Mouse (Mus musculus) E14TG2a.4 (cell line): ENCODE measurements around the gene Foxl1.

ENCODE experiments used
- H3K27me3 ChIP-seq: 2 replicates; pipeline ENCODE4 v1.6.1; 2014; ENCODE audit warnings: low read length, control low read depth; ENCODE audit not compliant: insufficient read depth
- H3K36me3 ChIP-seq: 2 replicates; pipeline ENCODE4 v1.6.1; 2014; ENCODE audit warnings: low read length, control low read depth; ENCODE audit not compliant: insufficient read depth
- H3K4me1 ChIP-seq: replicated peaks from 2 replicates; pipeline ENCODE4 v1.6.1; 2014; ENCODE audit warnings: low read depth, low read length, control low read depth
- H3K4me3 ChIP-seq: replicated peaks from 2 replicates; pipeline ENCODE4 v1.5.1; 2014; ENCODE audit warnings: mild to moderate bottlenecking, low read length
- H3K9me3 ChIP-seq: 2 replicates; pipeline ENCODE4 v1.6.1; 2014; ENCODE audit warnings: low read length, control low read depth
- CTCF ChIP-seq: conservative IDR thresholded peaks from 2 replicates; pipeline ENCODE4 v1.5.1; 2014; ENCODE audit warnings: low read length
- NANOG ChIP-seq: IDR thresholded peaks from 2 replicates; pipeline ENCODE4 v1.6.1; 2014; ENCODE audit warnings: borderline replicate concordance, low read length, mixed read lengths
- POU5F1 ChIP-seq: IDR thresholded peaks from 2 replicates; pipeline ENCODE4 v1.6.1; 2014; ENCODE audit warnings: low read length, borderline replicate concordance

Gene Foxl1

GRCm38 (mm10) chr8:121174721-121175539 lies 47.2 kb downstream of the Foxl1 start:
- TF ChIP-seq CTCF (no peak), POU5F1 (no peak), NANOG (no peak)
- Histone ChIP-seq H3K4me3 (no peak overlapping the region), H3K9me3 (no peaks in the 10 kb centered on the region), H3K4me1 (peaks cover 32% of the 10 kb centered on the region), H3K36me3 (no peaks in the 10 kb centered on the region), H3K27me3 (peaks cover 40% of the 10 kb centered on the region)

- Histone ChIP-seq H3K4me1 (peaks cover 27% of the 10 kb centered on the region), H3K27me3 (peaks cover 34% of the 10 kb centered on the region), H3K9me3 (no peaks in the 10 kb centered on the region), H3K36me3 (no peaks in the 10 kb centered on the region), H3K4me3 (no peak overlapping the region)
- TF ChIP-seq CTCF (no peak), NANOG (no peak), POU5F1 (no peak)
These were observed 47.9 kb downstream of the Foxl1 start for GRCm38 (mm10) chr8:121175540-121176090.

GRCm38 (mm10) chr8:121176291-121176690 lies 48.6 kb downstream of the Foxl1 start:
- H3K27me3 ChIP-seq, result peaks cover 27% of the 10 kb centered on the region
- H3K9me3 ChIP-seq, result no peaks in the 10 kb centered on the region
- peaks cover 23% of the 10 kb centered on the region for H3K4me1 ChIP-seq
- TF ChIP-seq POU5F1 (no peak), NANOG (no peak), CTCF (no peak)
- H3K4me3 ChIP-seq, result no peak overlapping the region
- no peaks in the 10 kb centered on the region for H3K36me3 ChIP-seq
